Mouse (Mus musculus) embryonic facial prominence, embryonic 11.5 days (tissue): ENCODE results near the gene Vwa1. TPM values are rescaled to one million over a fixed set of nuclear protein-coding genes. Genes with fewer than 3 reads are reported as not detected.
A peak's percentile ranks its signal among the peaks of the same experiment; 100 is the strongest.

Experiments
- ATAC-seq: fragments of 200-750 bp; cut with Nextera tagmentation; replicated peaks from 2 replicates; pipeline ENCODE4 v1.8.0; 2017; ENCODE audit warnings: low read depth; ENCODE audit not compliant: insufficient number of reproducible peaks, low FRiP score, low TSS enrichment
- DNase-seq: peaks from one replicate; pipeline ENCODE4 v3.0.0-alpha.2; 2015; ENCODE audit warnings: low spot score
- H3K27ac ChIP-seq: fragments of 300-500 bp; sonication (generic); replicated peaks from 2 replicates; pipeline ENCODE4 v1.5.1; 2014; ENCODE audit warnings: mild to moderate bottlenecking, low read depth, low read length, control low read depth
- H3K27me3 ChIP-seq: fragments of 300-500 bp; sonication (generic); 2 replicates; pipeline ENCODE4 v1.6.1; 2014; ENCODE audit warnings: mild to moderate bottlenecking, low read length, moderate library complexity, mixed read lengths; ENCODE audit not compliant: control insufficient read depth, insufficient read depth
- H3K36me3 ChIP-seq: fragments of 300-500 bp; sonication (generic); replicated peaks from 2 replicates; pipeline ENCODE4 v1.6.1; 2014; ENCODE audit warnings: low read depth, mild to moderate bottlenecking, low read length, moderate library complexity, mixed read lengths; ENCODE audit not compliant: control insufficient read depth, insufficient read depth
- H3K4me1 ChIP-seq: fragments of 300-500 bp; sonication (generic); 2 replicates; pipeline ENCODE4 v1.6.1; 2014; ENCODE audit warnings: low read length, mixed read lengths; ENCODE audit not compliant: control insufficient read depth, insufficient read depth
- H3K4me2 ChIP-seq: fragments of 300-500 bp; sonication (generic); 2 replicates; pipeline ENCODE4 v1.6.1; 2014; ENCODE audit warnings: low read depth, mild to moderate bottlenecking, control low read depth, low read length, moderate library complexity
- H3K4me3 ChIP-seq: fragments of 300-500 bp; sonication (generic); 2 replicates; pipeline ENCODE4 v1.5.1; 2014; ENCODE audit warnings: low read depth, low read length, control low read depth
- H3K9ac ChIP-seq: fragments of 300-500 bp; sonication (generic); replicated peaks from 2 replicates; pipeline ENCODE4 v1.6.1; 2014; ENCODE audit warnings: mild to moderate bottlenecking, control low read depth, low read length
- H3K9me3 ChIP-seq: fragments of 300-500 bp; sonication (generic); replicated peaks from 2 replicates; pipeline ENCODE4 v1.6.1; 2016; ENCODE audit warnings: mild to moderate bottlenecking, low read length, inconsistent platforms, mixed read lengths; ENCODE audit not compliant: control insufficient read depth
- WGBS: fragments of 180-500 bp; shearing (Covaris S2); extraction: QIAGEN DNeasy Blood & Tissue Kit; methylation state at CpG from one replicate; pipeline ENCODE4 v1.1.7; 2014; 5-methylcytosine and 5-hydroxymethylcytosine counted together
- microRNA-seq: library from miRNA; unstranded; fragments of <30 nt; microRNA quantifications from one replicate; pipeline ENCODE4, GENCODE M21; 2016; ENCODE audit warnings: borderline number of aligned reads
- polyA plus RNA-seq: library from polyadenylated mRNA; unstranded; fragments of >200 nt; fragmentation: Nextera tagmentation; extraction: Ambion mirVana; gene quantifications from 2 replicates; pipeline ENCODE4 v1.2.1, GENCODE M21; 2014

Vwa1 gene
- polyA plus RNA-seq, 1 experiment from 2014 or later, result 4.7 TPM

GRCm38 (mm10) chr4:155733267-155733666 lies 41.2 kb downstream of the Vwa1 start:
- Histone ChIP-seq H3K27me3 (no peaks in the 10 kb centered on the region), H3K9ac (no peak overlapping the region), H3K9me3 (no peaks in the 10 kb centered on the region), H3K4me3 (no peak overlapping the region), H3K36me3 (no peaks in the 10 kb centered on the region; the same call in none of the 2 replicates), H3K4me1 (no peaks in the 10 kb centered on the region), H3K27ac (no peak overlapping the region), H3K4me2 (no peak overlapping the region)
- DNase-seq (no peak), ATAC-seq (no peak)
- 88% methylated on average over 10 of the region's 10 CpGs for WGBS

GRCm38 (mm10) chr4:155727993-155728392 lies 46.5 kb downstream of the Vwa1 start:
- Histone ChIP-seq H3K4me2 (no peak overlapping the region), H3K4me1 (no peaks in the 10 kb centered on the region), H3K9me3 (no peaks in the 10 kb centered on the region), H3K27ac (no peak overlapping the region), H3K4me3 (no peak overlapping the region), H3K36me3 (no peaks in the 10 kb centered on the region; the same call in none of the 2 replicates), H3K27me3 (no peaks in the 10 kb centered on the region), H3K9ac (no peak overlapping the region)
- no peak for DNase-seq
- WGBS, result 71% methylated on average over 2 of the region's 2 CpGs
- ATAC-seq, result no peak

GRCm38 (mm10) chr4:155721668-155722083 lies 52.8 kb downstream of the Vwa1 start:
- no peaks in the 10 kb centered on the region for H3K4me1 ChIP-seq
- ATAC-seq (0 out of 2 replicates have a peak, but pooled peaks have one; percentile 43), DNase-seq (peak; percentile 39)
- 70% methylated on average over 4 of the region's 4 CpGs for WGBS
- H3K27me3 ChIP-seq, result no peaks in the 10 kb centered on the region
- no peak overlapping the region for H3K4me3 ChIP-seq
- no peaks in the 10 kb centered on the region; the same call in 1 of the 2 replicates for H3K36me3 ChIP-seq
- no peaks in the 10 kb centered on the region for H3K9me3 ChIP-seq
- H3K27ac ChIP-seq, result no peak overlapping the region
- no peak overlapping the region for H3K4me2 ChIP-seq
- H3K9ac ChIP-seq, result no peak overlapping the region

Small RNAs within 50 kb of the gene (microRNA-seq; reads per million reads assigned to microRNA genes)
- not detected for gene Gm27743

Other genes with a start within 250 kb of the Vwa1 start
- gene Nadk, start 212.3 kb downstream of the Vwa1 start, polyA plus RNA-seq, result 110 and 112 TPM in 2 replicates
- gene Slc35e2, start 173.3 kb downstream of the Vwa1 start, polyA plus RNA-seq, result 14.6 and 16.2 TPM in 2 replicates
- 65.3 and 71.2 TPM in 2 replicates for gene Cdk11b, start 149.8 kb downstream of the Vwa1 start, polyA plus RNA-seq
- not detected in 2 replicates for gene Gm10563, start 129.3 kb downstream of the Vwa1 start, polyA plus RNA-seq
- gene Mmp23, start 121.3 kb downstream of the Vwa1 start, polyA plus RNA-seq, result 6.3 and 8.7 TPM in 2 replicates
- gene Mib2, start 105.5 kb downstream of the Vwa1 start, polyA plus RNA-seq, result 11.0 and 11.8 TPM in 2 replicates
- gene Fndc10, start 80.4 kb downstream of the Vwa1 start, polyA plus RNA-seq, result 2.1 TPM in 2 replicates
- gene Ssu72, start 69.9 kb downstream of the Vwa1 start, polyA plus RNA-seq, result 147 and 151 TPM in 2 replicates
- 0.56 and 0.70 TPM in 2 replicates for gene Tmem240, start 39.9 kb downstream of the Vwa1 start, polyA plus RNA-seq
- gene Atad3a, start 13.6 kb downstream of the Vwa1 start, polyA plus RNA-seq, result 79.0 and 87.2 TPM in 2 replicates
- gene Tmem88b, start 11.2 kb upstream of the Vwa1 start, polyA plus RNA-seq, result 0.18 and 0.26 TPM in 2 replicates
- not detected in 2 replicates for gene Ankrd65, start 15.7 kb upstream of the Vwa1 start, polyA plus RNA-seq
- gene Mrpl20, start 28.2 kb upstream of the Vwa1 start, polyA plus RNA-seq, result 250 and 256 TPM in 2 replicates
- 170 and 173 TPM in 2 replicates for gene Ccnl2, start 37.8 kb upstream of the Vwa1 start, polyA plus RNA-seq
- gene Aurkaip1, start 56.6 kb upstream of the Vwa1 start, polyA plus RNA-seq, result 121 and 123 TPM in 2 replicates
- 34.4 and 38.2 TPM in 2 replicates for gene Mxra8, start 65.0 kb upstream of the Vwa1 start, polyA plus RNA-seq
- gene Dvl1, start 72.7 kb upstream of the Vwa1 start, polyA plus RNA-seq, result 6.8 and 7.7 TPM in 2 replicates
- 0.15 and 0.27 TPM in 2 replicates for gene Tas1r3, start 88.7 kb upstream of the Vwa1 start, polyA plus RNA-seq
- 18.3 and 21.1 TPM in 2 replicates for gene Cptp, start 94.7 kb upstream of the Vwa1 start, polyA plus RNA-seq
- gene Ints11, start 94.8 kb upstream of the Vwa1 start, polyA plus RNA-seq, result 92.8 and 93.0 TPM in 2 replicates
- gene Pusl1, start 117.1 kb upstream of the Vwa1 start, polyA plus RNA-seq, result 35.6 and 39.3 TPM in 2 replicates
- 18.6 and 21.2 TPM in 2 replicates for gene Acap3, start 117.1 kb upstream of the Vwa1 start, polyA plus RNA-seq
- 158 and 161 TPM in 2 replicates for gene Ube2j2, start 169.1 kb upstream of the Vwa1 start, polyA plus RNA-seq
- 21.2 and 26.8 TPM in 2 replicates for gene C1qtnf12, start 187.6 kb upstream of the Vwa1 start, polyA plus RNA-seq
- 17.8 and 18.9 TPM in 2 replicates for gene B3galt6, start 218.0 kb upstream of the Vwa1 start, polyA plus RNA-seq
- gene Sdf4, start 218.2 kb upstream of the Vwa1 start, polyA plus RNA-seq, result 137 and 150 TPM in 2 replicates
- 0.21 and 0.34 TPM in 2 replicates for gene Tnfrsf4, start 239.1 kb upstream of the Vwa1 start, polyA plus RNA-seq